ENCODE assay signal across 8 mouse cellular contexts in genomic region chr13:14618724-14619123, GRCm38 (mm10). TPM values are rescaled to one million over a fixed set of nuclear protein-coding genes. Genes with fewer than 3 reads are reported as not detected.
DNase-seq lines count a peak whose midpoint lies in the region; ATAC-seq and TF ChIP-seq lines count a peak whose summit lies in the region.

No protein-coding gene starts in this region.

- peak; percentile 73 for DNase-seq in layer of hippocampus, adult 11-12 months (ENCODE audit: low spot score)
- DNase-seq in layer of hippocampus, adult 9-10 months (ENCODE audit: low spot score): no peak
- DNase-seq in cerebellum, adult 8-10 months: peak; percentile 64
- peak; percentile 65 for DNase-seq in limb, embryonic 10.5 days (ENCODE audit: low spot score)
- peak; percentile 39 to 73 for DNase-seq in spleen, postnatal 14 days (ENCODE audit: low spot score in 2 of 2)

- no peaks in the 10 kb centered on the region for H3K27me3 ChIP-seq in intestine, postnatal 0 days (replicated peaks; ENCODE audit: control insufficient read depth, insufficient read depth, low read length)
- H3K27me3 ChIP-seq in limb, embryonic 10.5 days (ENCODE audit: low read depth, poor library complexity, severe bottlenecking): no peaks in the 10 kb centered on the region
- no peaks in the 10 kb centered on the region for H3K27me3 ChIP-seq in midbrain, embryonic 16.5 days (ENCODE audit: control insufficient read depth, insufficient read depth, low read depth, low read length)

- WGBS in intestine, postnatal 0 days: 28% methylated on average over 2 of the region's 2 CpGs
- WGBS in limb, embryonic 10.5 days: 57% methylated on average over 2 of the region's 2 CpGs
- 52% methylated on average over 2 of the region's 2 CpGs for WGBS in midbrain, embryonic 16.5 days

- H3K27ac ChIP-seq in intestine, postnatal 0 days (ENCODE audit: low read depth, low read length): no peak overlapping the region
- no peak overlapping the region for H3K27ac ChIP-seq in limb, embryonic 10.5 days
- H3K27ac ChIP-seq in midbrain, embryonic 16.5 days (ENCODE audit: low read length): no peak overlapping the region

- peak; percentile 94 for TF ChIP-seq CTCF in intestine, postnatal 0 days (IDR thresholded peaks at IDR 0.05; ENCODE audit: low read depth)

- peaks cover 43% of the 10 kb centered on the region for H3K36me3 ChIP-seq in intestine, postnatal 0 days (ENCODE audit: control insufficient read depth, insufficient read depth)
- H3K36me3 ChIP-seq in limb, embryonic 10.5 days: peaks cover 80% of the 10 kb centered on the region
- peaks cover 25% of the 10 kb centered on the region for H3K36me3 ChIP-seq in midbrain, embryonic 16.5 days (ENCODE audit: control insufficient read depth, insufficient read depth, low read length)

- H3K9me3 ChIP-seq in intestine, postnatal 0 days (ENCODE audit: control insufficient read depth): no peaks in the 10 kb centered on the region
- no peaks in the 10 kb centered on the region for H3K9me3 ChIP-seq in limb, embryonic 10.5 days (replicated peaks)
- no peaks in the 10 kb centered on the region for H3K9me3 ChIP-seq in midbrain, embryonic 16.5 days (replicated peaks; ENCODE audit: control insufficient read depth, low read length, poor library complexity, severe bottlenecking)

- H3K9ac ChIP-seq in intestine, postnatal 0 days (ENCODE audit: low read depth, low read length): no peak overlapping the region
- no peak overlapping the region for H3K9ac ChIP-seq in midbrain, embryonic 16.5 days (ENCODE audit: low read depth, low read length)

- ATAC-seq in frontal cortex, adult (ENCODE audit: low TSS enrichment): peak; percentile 83
- 0 out of 2 replicates have a peak, but pooled peaks have one; percentile 25 for ATAC-seq in intestine, postnatal 0 days
- ATAC-seq in midbrain, embryonic 16.5 days: peak; percentile 71

- H3K4me3 ChIP-seq in intestine, postnatal 0 days (ENCODE audit: low read depth, low read length): no peak overlapping the region
- no peak overlapping the region for H3K4me3 ChIP-seq in limb, embryonic 10.5 days
- H3K4me3 ChIP-seq in midbrain, embryonic 16.5 days (ENCODE audit: low read depth, low read length): no peak overlapping the region

- H3K4me2 ChIP-seq in intestine, postnatal 0 days (replicated peaks; ENCODE audit: low read depth): no peak overlapping the region
- H3K4me2 ChIP-seq in midbrain, embryonic 16.5 days (ENCODE audit: low read length): no peak overlapping the region

- no peaks in the 10 kb centered on the region for H3K4me1 ChIP-seq in intestine, postnatal 0 days (replicated peaks; ENCODE audit: control insufficient read depth, insufficient read depth, low read length)
- H3K4me1 ChIP-seq in limb, embryonic 10.5 days: no peaks in the 10 kb centered on the region
- peaks cover 7% of the 10 kb centered on the region; the same call in 1 of the 2 replicates for H3K4me1 ChIP-seq in midbrain, embryonic 16.5 days (ENCODE audit: control insufficient read depth, insufficient read depth, low read length)

RNA-seq across cellular contexts. Expression of gene Psma2, which starts 5.7 kb away (rescaled TPM):
- 178 and 183 TPM in 2 replicates for polyA plus RNA-seq in intestine, postnatal 0 days (2015; fragmentation: Nextera tagmentation; extraction: Ambion mirVana)
- 236 and 255 TPM in 2 replicates for polyA plus RNA-seq in limb, embryonic 10.5 days (2016; fragmentation: Nextera tagmentation; extraction: Ambion mirVana)
- 159 and 168 TPM in 2 replicates for polyA plus RNA-seq in midbrain, embryonic 16.5 days (2015; fragmentation: Nextera tagmentation; extraction: Ambion mirVana)

RNA-seq across cellular contexts. Expression of gene Mrpl32, which starts 5.8 kb away (rescaled TPM):
- polyA plus RNA-seq in intestine, postnatal 0 days (2015; fragmentation: Nextera tagmentation; extraction: Ambion mirVana): 105 and 107 TPM in 2 replicates
- 113 and 114 TPM in 2 replicates for polyA plus RNA-seq in limb, embryonic 10.5 days (2016; fragmentation: Nextera tagmentation; extraction: Ambion mirVana)
- 107 and 110 TPM in 2 replicates for polyA plus RNA-seq in midbrain, embryonic 16.5 days (2015; fragmentation: Nextera tagmentation; extraction: Ambion mirVana)

RNA-seq across cellular contexts. Expression of gene AW209491, which starts 11.2 kb away (rescaled TPM):
- polyA plus RNA-seq in intestine, postnatal 0 days (2015; fragmentation: Nextera tagmentation; extraction: Ambion mirVana): 9.7 and 10.3 TPM in 2 replicates
- polyA plus RNA-seq in limb, embryonic 10.5 days (2016; fragmentation: Nextera tagmentation; extraction: Ambion mirVana): 35.5 and 37.7 TPM in 2 replicates
- 49.9 and 59.5 TPM in 2 replicates for polyA plus RNA-seq in midbrain, embryonic 16.5 days (2015; fragmentation: Nextera tagmentation; extraction: Ambion mirVana)

Comparison
In these comparisons a context has a peak if more than half of its experiments do, and no peak if none do; other contexts are left out.
1. ATAC-seq: peak in every context shown above with its lines; median percentile 83 in frontal cortex, adult; 71 in midbrain, embryonic 16.5 days; 25 in intestine, postnatal 0 days.